Mouse (Mus musculus): Measurements from ENCODE around the gene Gm49358.
A peak's percentile ranks its signal among the peaks of the same experiment; 100 is the strongest.

Gene Gm49358

DNA sequence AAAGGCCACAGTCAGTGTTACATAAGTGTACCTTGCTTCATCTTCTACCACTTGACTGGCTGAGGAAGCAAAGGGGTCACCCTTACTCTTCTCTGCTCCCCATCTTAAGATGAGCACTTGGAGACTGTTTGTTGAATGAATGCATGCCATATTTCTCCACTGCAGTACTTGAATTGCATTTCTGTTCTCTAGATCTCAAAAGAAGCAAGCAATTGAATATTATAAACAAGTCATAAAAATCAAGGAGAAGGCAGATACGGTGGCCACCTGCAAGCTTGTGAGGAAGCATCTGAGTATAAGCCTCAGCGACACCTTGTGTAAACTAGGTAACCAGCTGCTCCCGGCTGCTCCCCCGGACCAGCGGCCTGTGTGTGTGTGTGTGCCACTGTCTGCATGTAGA is at the start of gene Gm49358:
Gene Gm49358 (plus strand): TSS at position 301 of the 400 bp plus-strand sequence.
- DNase-seq (ENCODE audit: low read depth, low spot score) = no peak

DNA sequence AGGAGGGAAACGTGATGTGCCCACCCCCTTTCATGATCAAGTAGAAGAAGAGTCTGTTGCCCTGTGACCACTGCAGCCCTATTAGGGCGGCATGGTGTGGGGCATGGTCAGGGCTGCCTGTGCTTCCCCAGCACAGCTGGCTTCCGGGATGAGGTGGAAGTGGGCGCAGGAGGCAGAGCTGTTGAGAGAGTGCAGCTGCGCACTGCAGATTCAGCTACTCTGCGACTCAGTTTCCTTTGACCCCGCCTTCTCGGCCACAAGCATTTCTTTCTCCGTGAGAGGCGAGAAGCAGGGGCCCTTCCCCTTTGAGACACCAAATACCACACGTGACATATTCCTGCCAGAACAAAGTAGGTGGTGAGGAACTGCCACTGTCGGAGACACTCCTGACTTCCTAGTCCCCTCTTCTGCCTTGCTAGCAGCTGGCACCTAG is 36.2 kb upstream of the Gm49358 start:
- DNase-seq (ENCODE audit: low read depth, low spot score) = peak; percentile 81

DNA sequence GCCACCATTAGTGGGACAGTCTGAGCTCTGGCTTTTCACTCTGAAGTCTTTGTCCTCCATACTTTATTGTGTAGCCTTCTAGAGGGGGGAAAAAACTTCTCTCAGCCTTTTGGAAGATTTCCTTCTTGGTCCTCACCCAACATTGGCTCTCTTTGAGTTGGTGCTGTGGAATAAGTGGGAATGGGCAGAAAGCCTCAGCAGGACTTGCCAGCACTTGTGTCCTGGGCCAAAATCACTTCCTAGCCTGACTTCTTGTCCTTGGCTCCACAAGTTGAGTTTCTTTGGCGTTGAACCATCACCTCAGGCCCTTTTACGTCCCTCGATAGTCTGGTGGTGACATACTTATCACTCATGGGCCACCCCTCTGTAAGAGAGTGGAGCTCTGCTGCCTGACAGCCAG is 35.6 kb upstream of the Gm49358 start:
- DNase-seq (ENCODE audit: low read depth, low spot score) = no peak

DNA sequence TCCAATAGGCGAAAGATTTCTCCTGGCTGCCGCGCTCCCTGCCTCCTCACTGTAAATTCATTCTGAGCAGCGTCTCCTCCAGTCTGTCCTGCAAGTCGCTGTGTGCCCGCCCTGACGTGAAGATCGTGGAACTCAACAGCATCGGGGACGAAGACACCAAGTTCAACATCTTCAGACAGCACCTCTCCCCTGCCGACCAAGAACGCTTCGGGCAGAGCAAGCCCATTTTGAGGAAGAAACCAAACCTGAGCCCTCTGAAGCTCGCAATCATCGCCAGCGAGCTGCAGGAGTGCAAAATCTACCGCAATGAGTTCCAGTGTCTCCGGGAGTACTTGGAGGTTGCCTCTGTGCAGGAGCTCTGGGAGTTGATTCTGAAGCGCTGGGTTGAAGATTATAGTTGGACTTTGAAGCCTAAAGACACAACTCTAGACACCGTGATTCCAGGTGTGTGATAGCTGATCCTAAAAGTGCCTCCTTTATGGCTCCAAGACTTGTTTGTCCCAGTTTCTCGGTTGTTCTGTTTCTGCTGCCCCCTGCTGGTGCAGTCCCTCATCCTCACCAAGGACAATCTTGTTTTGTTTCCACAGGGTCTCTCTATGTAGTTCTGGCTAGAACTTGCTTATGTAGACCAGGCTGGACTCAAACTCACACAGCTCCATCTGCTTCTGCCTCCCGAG is 32.8 kb upstream of the Gm49358 start:
- peak; percentile 92 for DNase-seq (ENCODE audit: low read depth, low spot score)

DNA sequence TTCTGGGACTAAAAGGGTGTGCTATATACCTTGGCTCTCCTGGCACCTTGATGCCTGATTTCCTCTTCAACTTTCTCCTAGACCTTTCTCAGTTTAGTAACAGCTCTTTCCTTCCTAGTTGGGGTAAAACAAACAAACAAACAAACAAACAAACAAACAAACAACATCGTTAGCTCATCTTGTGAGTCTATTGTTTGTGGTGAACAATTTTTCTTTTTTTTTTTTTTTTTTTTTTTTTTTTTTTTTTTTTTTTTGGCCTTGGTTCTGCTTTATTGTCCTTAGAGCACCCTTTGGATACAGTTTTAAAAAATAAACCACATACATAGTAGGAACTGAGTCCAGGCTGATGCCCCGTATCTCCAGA is 32.3 kb upstream of the Gm49358 start:
- DNase-seq (ENCODE audit: low read depth, low spot score) = no peak

DNA sequence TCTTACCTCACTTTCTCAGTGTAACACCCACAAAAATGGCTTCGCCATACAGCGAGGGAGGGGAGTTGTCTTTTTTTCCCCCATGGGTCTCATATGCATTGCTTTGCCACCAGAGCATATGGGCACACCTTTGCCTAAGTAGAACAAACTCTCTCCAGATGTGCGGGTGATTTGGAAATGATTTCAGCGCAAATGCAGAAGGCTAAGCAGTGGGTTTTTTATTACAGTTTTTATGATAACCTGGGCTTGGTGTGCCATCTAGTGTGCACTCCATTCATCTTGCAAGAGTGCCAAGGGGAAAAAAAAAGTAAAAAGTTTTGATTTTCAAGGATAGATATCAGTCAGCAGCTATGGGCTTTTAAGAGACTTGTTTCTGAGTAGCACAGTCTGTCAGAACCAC is 28.7 kb upstream of the Gm49358 start:
- DNase-seq (ENCODE audit: low read depth, low spot score) = peak; percentile 13

DNA sequence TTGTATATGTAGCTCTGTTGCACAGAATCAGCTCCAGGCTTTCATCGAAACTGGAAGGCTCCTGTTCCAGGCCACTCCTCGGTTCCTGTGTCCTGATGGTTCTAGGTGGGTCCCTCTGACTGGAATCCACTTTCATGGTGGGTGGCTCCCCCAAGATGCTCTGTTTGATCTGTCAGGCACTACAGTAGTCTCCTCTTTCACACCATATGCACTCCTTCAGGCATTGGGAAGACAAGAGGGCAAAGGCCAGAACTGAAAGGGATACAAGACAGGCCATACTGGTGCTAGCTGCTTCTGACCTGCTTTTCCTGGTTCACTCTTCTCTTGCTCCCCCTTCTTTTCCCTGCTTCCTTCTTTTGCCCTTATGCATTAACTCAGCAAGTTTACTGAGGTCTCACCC is 20.9 kb upstream of the Gm49358 start:
- no peak for DNase-seq (ENCODE audit: low read depth, low spot score)

DNA sequence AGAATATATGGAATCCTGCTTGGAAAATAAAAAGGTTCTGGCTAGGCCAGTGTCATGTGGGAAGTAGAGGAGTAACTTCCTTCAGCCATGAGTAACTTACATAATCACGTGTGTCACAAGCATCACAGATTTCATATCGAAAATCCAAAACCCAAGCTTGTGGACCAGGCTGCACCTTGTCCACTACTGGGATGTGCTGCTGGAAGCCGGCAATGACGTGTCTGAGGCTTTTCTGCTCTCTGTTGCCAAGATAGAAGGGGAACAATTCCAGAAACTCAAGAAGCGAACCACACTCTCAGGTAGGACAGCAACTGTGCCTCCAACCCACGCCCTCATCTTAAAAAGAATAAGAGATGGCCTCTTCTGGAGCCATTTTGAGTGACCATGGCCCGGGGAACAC is 19.5 kb upstream of the Gm49358 start:
- DNase-seq (ENCODE audit: low read depth, low spot score) = no peak

DNA sequence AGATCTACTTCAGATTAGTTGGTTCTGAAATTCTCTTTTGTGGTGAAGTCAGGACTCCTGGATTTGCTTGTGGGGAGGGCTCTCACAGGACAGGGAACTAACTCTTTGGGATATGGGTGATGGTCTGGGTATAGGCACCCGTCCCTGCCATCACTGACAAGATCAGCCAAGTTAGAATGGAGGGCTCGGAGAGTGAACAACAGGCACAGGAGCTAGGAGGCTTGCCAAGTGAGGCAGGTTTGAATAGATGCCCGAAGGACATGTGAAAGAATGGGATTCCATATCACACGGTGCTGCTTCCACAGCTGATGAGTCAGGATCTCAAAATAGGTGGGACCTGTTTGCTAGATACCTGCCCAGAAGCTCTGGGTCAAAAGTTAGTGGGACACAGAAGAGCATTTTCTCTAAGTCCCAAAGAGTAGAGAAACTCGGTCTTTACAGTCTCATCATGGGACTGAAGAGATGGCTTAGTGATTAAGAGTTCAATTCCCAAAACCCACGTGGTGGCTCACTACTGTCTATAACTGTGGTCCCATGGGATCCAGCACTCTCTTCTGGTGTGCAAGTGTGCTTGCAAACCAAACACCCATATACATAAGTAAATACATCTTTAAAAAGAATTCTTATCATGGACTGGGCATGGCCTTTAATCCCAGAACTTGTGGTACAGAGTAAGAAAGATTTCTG is 7.8 kb upstream of the Gm49358 start:
- DNase-seq (ENCODE audit: low read depth, low spot score) = no peak

DNA sequence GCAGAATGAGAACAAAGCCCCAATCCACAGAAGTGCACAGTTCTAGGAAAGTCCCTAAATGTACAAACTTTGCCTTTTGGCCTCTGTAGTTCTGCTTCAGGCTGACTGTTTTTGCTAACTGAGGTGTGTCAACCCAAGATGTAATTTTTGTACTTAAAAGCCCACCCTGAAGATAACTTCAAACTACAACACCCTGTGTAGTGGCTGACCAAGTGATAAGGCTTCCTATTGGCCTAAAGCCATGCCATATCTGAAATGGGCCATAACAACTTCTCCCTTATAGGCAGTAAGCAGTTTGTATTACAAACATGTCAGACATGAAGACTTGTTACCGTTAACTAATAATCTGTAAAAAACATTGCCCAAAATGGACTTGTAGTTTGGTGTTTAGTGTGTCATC is 6.0 kb upstream of the Gm49358 start:
- DNase-seq (ENCODE audit: low read depth, low spot score) = no peak

DNA sequence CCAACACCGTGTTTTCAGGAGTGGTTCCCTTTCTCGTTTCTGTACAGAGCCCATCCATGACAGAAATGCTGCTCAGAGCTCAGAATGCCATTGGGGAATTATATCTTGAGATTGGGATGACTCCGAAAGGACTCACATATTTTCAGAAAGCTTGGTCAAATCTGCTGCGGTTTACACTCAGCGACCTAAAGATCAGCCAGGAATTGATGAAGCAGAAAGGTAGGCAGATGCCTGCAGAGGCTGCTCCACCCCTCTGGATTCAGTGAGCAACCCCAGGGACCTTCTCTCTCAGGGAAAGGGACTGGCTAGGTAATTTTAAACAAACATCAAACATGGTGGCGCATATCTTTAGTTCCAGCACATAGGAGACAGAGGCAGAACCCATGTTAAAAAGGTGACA is 5.6 kb upstream of the Gm49358 start:
- DNase-seq (ENCODE audit: low read depth, low spot score) = no peak

DNA sequence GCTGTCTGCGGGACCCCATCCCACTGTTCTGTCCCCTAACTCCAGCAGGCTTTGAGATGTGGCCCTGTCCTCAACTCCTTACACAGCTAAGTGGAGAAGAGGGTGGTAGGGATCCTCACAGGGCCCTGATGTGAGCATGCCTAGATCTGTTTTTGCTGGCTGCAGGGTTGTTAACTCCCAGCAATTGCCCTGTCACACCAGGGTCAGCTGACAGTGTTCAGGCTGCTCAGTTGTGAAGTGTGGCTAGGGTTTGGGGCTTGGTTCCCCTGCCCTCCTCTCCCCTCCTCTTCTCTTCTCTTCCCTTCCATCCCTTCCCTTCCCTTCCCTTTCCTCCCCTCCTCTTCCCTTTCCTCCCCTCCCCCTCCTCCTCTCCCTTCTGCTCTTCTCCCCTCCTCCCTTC is 2.5 kb upstream of the Gm49358 start:
- no peak for DNase-seq (ENCODE audit: low read depth, low spot score)

DNA sequence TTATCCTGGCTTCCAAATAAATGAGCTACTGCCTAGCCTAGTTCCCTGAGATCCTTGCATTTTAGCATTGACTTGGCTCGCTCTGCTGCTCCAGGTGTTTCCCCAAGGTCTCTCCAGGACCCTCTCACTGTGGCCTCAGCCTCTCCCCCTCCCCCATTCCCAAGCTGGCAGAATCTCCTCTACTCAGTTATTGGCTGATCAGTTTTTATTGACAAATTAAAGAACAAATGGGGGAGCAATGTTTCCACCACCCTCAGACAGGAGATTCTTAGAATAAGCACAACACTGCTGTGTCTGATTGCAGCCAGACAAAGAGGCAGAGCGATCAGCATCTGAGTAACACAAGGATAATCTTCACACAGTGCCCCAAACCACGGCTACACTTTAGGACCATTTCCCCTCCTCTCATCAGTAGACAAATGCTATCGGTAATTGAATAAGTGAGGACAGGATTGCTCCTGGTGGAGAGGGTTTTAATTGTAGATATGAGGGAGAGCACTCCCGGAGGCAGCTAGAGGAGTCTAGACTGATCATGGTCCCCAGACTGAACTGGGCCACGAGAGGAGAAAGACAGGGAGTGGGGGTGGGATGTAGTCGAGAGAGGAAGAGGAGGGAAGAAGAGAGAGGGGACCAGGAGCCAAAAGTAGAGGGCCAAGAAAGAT is 1.9 kb upstream of the Gm49358 start:
- DNase-seq (ENCODE audit: low read depth, low spot score) = no peak

DNA sequence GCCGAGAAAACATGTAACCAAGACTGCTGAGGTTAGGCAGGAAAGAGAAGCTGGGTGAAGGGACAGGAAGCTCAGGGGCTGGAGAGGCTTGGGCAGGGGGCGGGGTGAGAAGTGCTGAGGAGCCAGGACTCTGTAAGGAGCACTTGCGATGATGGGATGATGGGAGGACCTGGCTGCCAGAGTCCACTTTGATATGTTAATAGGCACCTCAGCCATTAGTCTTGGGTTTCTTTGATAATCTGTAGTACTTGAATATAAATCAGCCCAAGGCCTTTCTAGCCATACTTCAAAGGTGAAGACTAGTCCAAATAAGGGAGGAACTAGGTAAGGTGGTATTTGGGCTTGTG is 1.4 kb upstream of the Gm49358 start:
- no peak for DNase-seq (ENCODE audit: low read depth, low spot score)

DNA sequence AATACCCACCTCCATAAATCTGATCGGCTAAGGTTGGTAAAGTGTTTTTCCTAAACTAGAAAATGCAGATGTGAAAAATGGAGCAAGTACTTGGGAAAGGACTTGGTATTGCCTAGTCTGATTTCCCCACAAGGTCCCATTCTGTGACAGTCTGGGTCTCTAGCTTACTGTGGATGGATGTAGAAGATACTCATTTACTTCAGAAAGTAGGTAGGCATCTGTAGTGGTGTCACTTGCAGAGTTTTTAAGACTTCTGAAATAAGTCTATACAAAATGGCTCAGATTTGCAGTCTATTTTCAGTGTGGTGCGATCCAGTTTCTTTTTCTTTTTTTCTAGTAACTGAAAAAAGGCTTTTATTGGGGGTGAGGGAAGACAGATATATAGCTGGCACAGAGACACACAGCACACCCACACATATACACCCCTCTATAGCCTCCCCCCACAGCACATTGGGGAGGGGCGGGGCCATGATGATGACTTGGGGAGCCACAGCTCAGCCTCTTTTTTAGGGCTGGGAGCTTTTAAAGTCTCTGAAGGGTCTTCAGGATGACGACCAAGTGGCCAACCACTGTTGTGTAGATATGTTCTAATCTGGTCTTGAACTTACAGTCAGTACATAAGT is 1.7 kb downstream of the Gm49358 start:
- no peak for DNase-seq (ENCODE audit: low read depth, low spot score)

DNA sequence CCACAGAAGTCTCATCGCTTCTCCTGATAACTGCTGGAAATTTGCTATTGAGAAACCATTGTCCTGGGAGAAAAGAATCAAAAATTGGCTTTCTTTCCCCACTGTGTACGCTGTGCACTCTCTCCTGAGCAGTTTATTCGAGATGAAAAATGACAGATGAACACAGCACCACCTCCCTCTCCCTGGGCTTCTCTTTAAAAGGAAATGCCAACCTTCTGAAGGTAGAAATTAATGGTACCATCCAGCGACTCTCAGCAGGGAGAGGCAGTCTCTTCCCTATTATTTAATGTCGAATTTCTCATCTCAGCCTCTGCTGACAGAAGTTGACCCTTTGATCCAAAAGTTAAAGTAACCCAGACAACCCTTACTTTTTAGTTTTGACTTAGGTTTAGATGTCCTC is 5.4 kb downstream of the Gm49358 start:
- no peak for DNase-seq (ENCODE audit: low read depth, low spot score)

DNA sequence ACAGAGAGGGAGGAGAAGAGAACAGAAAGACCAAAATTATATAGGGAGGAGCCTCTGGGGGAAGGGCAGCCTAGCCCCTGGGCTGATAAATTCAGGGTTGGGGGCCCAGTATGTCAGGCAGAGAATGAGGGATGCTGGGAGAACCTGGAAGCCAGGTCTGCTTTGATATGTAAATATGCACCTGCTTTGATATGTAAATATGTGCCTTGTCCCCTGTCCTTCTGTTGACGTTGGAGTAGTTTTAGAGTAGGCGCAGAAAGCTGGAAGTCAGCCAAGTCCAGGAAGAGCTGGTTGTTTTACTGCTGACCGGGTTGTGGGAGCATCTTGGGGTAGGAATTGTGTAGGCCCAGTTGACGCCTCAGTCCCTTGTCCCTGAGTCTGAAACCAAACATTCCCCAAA is 6.0 kb downstream of the Gm49358 start:
- DNase-seq (ENCODE audit: low read depth, low spot score) = no peak

DNA sequence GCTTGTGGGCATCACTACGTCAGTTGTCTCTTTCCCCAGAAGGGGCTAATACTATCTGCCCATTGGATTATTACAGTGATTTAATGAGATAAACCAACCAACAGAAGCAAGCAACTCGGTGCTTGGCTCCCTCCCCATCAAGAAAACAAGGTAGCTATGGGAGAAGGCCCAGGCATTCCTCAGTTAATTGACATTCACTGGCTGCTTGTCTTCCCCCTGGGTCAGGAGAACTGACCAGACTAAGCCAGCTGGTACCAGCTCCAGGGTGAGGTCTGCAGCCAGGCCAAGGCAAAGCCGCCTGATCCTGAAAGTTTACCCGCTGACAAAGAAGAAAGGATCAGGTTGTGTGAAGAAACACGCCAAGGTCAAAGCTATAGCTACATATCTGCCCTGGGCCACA is 7.9 kb downstream of the Gm49358 start:
- DNase-seq (ENCODE audit: low read depth, low spot score) = no peak

DNA sequence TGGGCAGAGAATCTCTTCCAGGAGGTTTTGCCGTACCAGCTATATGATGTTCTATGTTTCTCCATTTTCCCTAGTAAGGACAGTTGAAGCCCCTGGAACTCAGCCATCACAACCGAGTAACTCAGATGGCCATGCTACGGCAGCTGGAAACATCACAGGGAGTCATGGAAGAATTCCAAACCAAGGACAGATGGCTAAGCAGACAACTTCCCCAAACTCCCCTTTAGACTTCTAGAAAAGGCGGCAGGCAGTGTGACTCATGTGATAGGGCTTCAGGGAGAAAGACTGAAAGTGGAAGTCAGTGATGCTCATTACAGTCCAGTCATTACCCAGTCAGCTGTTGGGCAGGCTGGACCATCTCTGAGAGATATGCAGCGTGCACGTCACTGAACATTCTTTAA is 8.5 kb downstream of the Gm49358 start:
- peak; percentile 69 for DNase-seq (ENCODE audit: low read depth, low spot score)

DNA sequence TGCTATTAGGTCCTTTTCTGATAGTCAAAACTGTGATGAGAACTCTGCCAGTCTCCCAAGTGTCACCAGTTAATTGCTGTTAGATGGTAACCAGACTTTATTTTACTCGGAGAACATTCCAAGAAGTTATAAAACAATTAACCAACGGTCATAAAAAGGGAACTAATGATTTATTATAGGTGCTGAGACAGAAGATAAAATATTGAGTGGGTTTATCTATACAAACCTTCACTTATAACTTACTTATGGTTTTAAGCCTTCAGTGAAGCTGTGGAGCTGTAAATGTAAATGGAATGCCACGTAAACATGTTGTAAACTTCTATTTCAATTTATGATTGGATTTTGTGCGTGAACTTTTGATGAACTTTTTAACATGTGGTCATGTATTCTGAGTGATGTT is 9.6 kb downstream of the Gm49358 start:
- no peak for DNase-seq (ENCODE audit: low read depth, low spot score)

DNA sequence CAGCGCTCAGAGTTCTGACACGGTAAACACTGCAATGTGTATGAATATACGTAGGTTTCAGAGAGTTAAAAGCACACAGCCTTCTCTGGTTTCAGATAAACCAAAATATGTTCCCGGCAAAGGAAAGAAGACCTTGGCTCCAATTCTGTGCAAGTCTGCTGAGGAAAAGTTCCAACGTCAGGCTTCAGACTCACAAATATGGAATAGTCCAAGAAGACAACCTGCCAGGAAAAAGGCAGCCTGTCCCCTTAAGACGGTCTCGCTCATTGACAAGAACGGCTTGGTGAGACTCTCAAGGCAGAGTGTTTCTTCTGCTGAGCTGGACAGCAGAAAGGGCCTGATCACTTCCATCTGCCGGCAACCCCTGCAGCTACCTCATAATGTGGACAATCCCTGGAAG is 12.5 kb downstream of the Gm49358 start:
- DNase-seq (ENCODE audit: low read depth, low spot score) = no peak

DNA sequence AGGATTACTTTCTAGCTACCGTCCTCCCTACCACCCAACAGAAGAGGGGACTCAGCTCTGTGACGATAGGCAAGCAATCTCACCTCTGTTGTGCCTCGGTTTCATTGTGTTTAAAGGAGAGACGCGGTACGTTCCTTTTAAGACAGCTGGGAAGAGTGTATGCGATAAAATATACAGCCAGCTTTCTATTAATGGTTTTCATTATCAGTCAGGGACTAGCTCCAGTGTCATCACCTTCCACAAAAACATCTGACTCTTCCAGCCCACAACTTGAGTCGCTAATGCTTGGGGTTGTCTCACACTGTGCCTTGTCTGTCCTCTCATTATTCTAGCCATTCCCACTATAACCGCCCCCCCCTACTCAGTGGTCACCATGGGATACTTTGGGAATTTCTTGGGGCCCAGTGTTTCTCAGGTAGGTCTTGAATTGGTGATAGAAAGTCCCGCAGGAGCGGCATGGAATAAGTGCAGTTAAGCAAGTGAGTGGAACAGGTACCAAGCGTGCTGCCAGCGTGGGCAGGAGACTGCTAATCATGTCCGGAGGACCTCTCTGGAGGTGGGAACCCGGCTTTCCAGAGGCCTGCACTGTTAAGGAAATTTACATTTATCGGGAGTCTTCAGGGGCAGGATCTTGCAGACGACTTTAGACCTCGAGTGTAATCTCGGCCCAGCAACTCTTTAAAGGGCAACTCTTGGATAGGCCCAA is 14.0 kb downstream of the Gm49358 start:
- no peak for DNase-seq (ENCODE audit: low read depth, low spot score)
